Mouse (Mus musculus) G1E (cell line): ENCODE measurements around the gene Xylt1.

Source experiments
- CTCF ChIP-seq: IDR thresholded peaks from 2 replicates; pipeline ENCODE4 v1.5.1; 2012; ENCODE audit warnings: low read depth, low read length, inconsistent platforms, mixed read lengths
- GATA1 ChIP-seq: IDR thresholded peaks from 2 replicates; pipeline ENCODE4 v1.6.1; 2012; ENCODE audit warnings: borderline replicate concordance, low read length, inconsistent platforms, mixed read lengths
- TAL1 ChIP-seq: conservative IDR thresholded peaks from 2 replicates; pipeline ENCODE4 v1.6.1; 2012; ENCODE audit warnings: low read depth, low read length, inconsistent platforms, mixed read lengths

- TF ChIP-seq CTCF (no peak), GATA1 (no peak), TAL1 (no peak)
Measured at GRCm38 (mm10) chr7:117480831-117481230, 100.1 kb downstream of the Xylt1 start.
